Mouse (Mus musculus): ENCODE results near the gene Itih2. TPM values are rescaled to one million over a fixed set of nuclear protein-coding genes. Genes with fewer than 3 reads are reported as not detected.

Itih2 gene
- polyA plus RNA-seq, 1 experiment from 2014 or later = 0.11 TPM

- no peaks in the 10 kb centered on the region for H3K27me3 ChIP-seq
- H3K9me3 ChIP-seq = no peaks in the 10 kb centered on the region
- H3K4me2 ChIP-seq (replicated peaks) = no peak overlapping the region
- H3K4me3 ChIP-seq = no peak overlapping the region
- 0 out of 2 replicates have a peak, but pooled peaks cover 6% of the 10 kb centered on the region for H3K4me1 ChIP-seq
- WGBS = 73% methylated on average over 7 of the region's 7 CpGs
- H3K36me3 ChIP-seq = peaks cover 44% of the 10 kb centered on the region
- no peak overlapping the region for H3K27ac ChIP-seq
- H3K9ac ChIP-seq = no peak overlapping the region
- ATAC-seq (ENCODE audit: low FRiP score, low read depth) = no peak
Observed at GRCm38 (mm10) chr2:10071751-10072150, 59.4 kb downstream of the Itih2 start.

GRCm38 (mm10) chr2:10058836-10059235 lies 72.4 kb downstream of the Itih2 start:
- H3K4me3 ChIP-seq = no peak overlapping the region
- H3K4me2 ChIP-seq (replicated peaks) = no peak overlapping the region
- H3K4me1 ChIP-seq = no peaks in the 10 kb centered on the region
- WGBS = 86% methylated on average over 5 of the region's 5 CpGs
- H3K9me3 ChIP-seq = no peaks in the 10 kb centered on the region
- no peak for ATAC-seq (ENCODE audit: low FRiP score, low read depth)
- no peak overlapping the region for H3K9ac ChIP-seq
- H3K36me3 ChIP-seq = peaks cover 87% of the 10 kb centered on the region
- H3K27ac ChIP-seq = no peak overlapping the region
- H3K27me3 ChIP-seq = no peaks in the 10 kb centered on the region

DNA sequence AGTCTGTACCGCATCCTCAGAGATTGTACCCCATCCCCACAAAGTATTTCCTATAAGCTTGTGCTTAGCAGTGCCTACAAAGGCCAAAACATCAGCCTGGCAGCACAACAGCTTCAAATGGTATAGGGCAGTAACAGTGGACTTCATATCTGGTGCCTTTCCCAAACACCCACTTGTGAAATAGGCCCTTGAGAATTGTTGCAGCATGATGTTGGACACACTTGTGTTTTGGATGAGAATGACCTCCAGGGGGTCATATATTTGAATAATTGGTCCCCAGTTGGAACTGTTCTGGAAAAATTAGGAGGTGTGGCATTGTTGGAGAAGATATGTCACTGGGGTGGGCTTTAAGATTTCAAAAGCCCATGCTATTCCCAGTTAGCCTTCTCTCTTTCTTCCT lies 79.2 kb downstream of the Itih2 start:
- Histone ChIP-seq H3K36me3 (peaks cover 30% of the 10 kb centered on the region), H3K9ac (no peak overlapping the region), H3K27ac (no peak overlapping the region), H3K4me1 (peaks cover 13% of the 10 kb centered on the region), H3K9me3 (no peaks in the 10 kb centered on the region), H3K4me2 (replicated peaks) (no peak overlapping the region), H3K27me3 (no peaks in the 10 kb centered on the region), H3K4me3 (no peak overlapping the region)
- 91% methylated on average over 1 of the region's 1 CpGs for whole genome bisulfite sequencing
- no peak for ATAC-seq (ENCODE audit: low FRiP score, low read depth)

- H3K4me2 ChIP-seq (replicated peaks) = no peak overlapping the region
- H3K36me3 ChIP-seq = peaks cover 22% of the 10 kb centered on the region
- WGBS = 81% methylated on average over 3 of the region's 3 CpGs
- H3K9ac ChIP-seq = no peak overlapping the region
- no peak overlapping the region for H3K4me3 ChIP-seq
- no peaks in the 10 kb centered on the region for H3K27me3 ChIP-seq
- H3K4me1 ChIP-seq = peaks cover 17% of the 10 kb centered on the region
- ATAC-seq (ENCODE audit: low FRiP score, low read depth) = no peak
- H3K27ac ChIP-seq = no peak overlapping the region
- no peaks in the 10 kb centered on the region for H3K9me3 ChIP-seq
Observed at GRCm38 (mm10) chr2:10050878-10051277, 80.3 kb downstream of the Itih2 start.

- peaks cover 17% of the 10 kb centered on the region for H3K4me1 ChIP-seq
- H3K27me3 ChIP-seq = no peaks in the 10 kb centered on the region
- no peak overlapping the region for H3K27ac ChIP-seq
- peak overlapping the region; percentile 94 for H3K4me3 ChIP-seq
- ATAC-seq (ENCODE audit: low FRiP score, low read depth) = no peak
- no peaks in the 10 kb centered on the region for H3K9me3 ChIP-seq
- peak overlapping the region; percentile 68 for H3K4me2 ChIP-seq (replicated peaks)
- 17% methylated on average over 10 of the region's 10 CpGs for WGBS
- peak overlapping the region; percentile 35 for H3K9ac ChIP-seq
- peaks cover 8% of the 10 kb centered on the region for H3K36me3 ChIP-seq
Observed at GRCm38 (mm10) chr2:10049456-10049855, 81.7 kb downstream of the Itih2 start.

DNA sequence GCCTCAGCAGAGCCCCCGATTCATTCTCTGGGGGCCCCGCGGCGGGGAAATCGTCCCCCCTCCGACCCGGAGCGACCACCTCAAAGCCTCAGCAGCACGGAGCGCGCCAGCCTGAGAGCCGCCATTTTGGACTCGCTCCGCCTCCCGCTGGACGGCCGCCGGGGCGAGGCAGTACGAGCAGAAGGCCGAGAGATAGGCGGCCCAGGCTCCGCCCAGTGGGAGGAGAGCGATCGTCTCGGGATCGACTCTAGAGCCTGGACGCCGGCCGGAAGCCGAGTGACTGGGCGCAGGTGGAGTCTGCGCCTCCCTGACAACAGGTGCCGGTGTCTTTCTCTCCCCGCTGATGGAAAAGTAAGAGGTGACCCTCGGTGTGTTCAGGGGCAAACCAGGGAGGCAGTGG lies 82.7 kb downstream of the Itih2 start, which contains the start of gene Taf3:
TSS of gene Taf3 (minus strand) at position 136 of the 400 bp plus-strand sequence.
- Histone ChIP-seq H3K4me3 (peak within 1 kb of the TSS; percentile 94), H3K9ac (peak within 1 kb of the TSS; percentile 85), H3K36me3 (no peaks in the 10 kb centered on the region), H3K9me3 (no peaks in the 10 kb centered on the region), H3K4me2 (replicated peaks) (peak within 1 kb of the TSS; percentile 87), H3K4me1 (peaks cover 17% of the 10 kb centered on the region), H3K27ac (peak within 1 kb of the TSS; percentile 63), H3K27me3 (no peaks in the 10 kb centered on the region)
- peak; percentile 94 for ATAC-seq (ENCODE audit: low FRiP score, low read depth)
- under 1% methylated on average over 36 of the region's 36 CpGs for WGBS

DNA sequence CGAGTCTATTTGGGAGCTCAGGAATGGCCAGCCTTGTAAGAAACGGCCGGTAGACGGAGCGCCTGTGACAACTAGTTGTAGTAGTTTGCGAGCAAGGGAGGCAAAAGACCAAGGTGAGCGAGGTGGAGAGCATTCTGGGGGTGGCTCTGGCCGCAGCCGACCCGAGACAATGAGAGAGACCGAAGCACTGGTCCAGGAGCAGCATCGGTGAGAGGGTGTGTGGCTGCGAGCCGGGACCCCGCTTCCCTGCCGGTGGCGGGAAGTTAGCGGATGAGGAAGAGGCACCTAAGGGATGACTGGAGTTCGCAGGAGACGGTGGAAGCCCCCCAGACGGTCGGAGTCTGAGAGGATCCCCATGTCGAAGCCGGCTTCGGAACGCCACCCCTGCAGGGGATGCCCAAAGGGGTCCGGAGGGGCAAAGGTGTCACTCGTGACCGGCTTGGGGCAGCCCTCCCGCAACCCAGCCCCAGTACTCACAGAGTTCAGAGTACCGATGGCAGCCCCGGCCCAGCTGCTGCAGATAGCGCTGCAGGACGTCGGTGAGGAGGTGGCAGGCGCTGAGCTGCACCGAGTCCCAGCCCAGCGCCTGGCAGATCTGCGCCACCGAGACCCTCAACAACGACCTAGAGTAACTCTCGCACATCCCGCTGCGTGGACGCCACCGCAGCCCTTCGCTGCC lies 83.3 kb downstream of the Itih2 start:
- Histone ChIP-seq H3K9ac (peak overlapping the region; percentile 85), H3K4me1 (peaks cover 17% of the 10 kb centered on the region), H3K4me2 (replicated peaks) (peak overlapping the region; percentile 87), H3K4me3 (peak overlapping the region; percentile 94), H3K27me3 (no peaks in the 10 kb centered on the region), H3K27ac (peak overlapping the region; percentile 63), H3K9me3 (no peaks in the 10 kb centered on the region), H3K36me3 (no peaks in the 10 kb centered on the region)
- ATAC-seq (ENCODE audit: low FRiP score, low read depth) = peak; percentile 76
- under 1% methylated on average over 47 of the region's 47 CpGs for WGBS

Other genes starting within 250 kb of the Itih2 start
- gene 9230102O04Rik, start 241.9 kb downstream of the Itih2 start, polyA plus RNA-seq (2015; fragmentation: Nextera tagmentation; extraction: Ambion mirVana) = not detected in 2 replicates
- gene Gata3, start 241.4 kb downstream of the Itih2 start, polyA plus RNA-seq (2015; fragmentation: Nextera tagmentation; extraction: Ambion mirVana) = 7.8 and 8.9 TPM in 2 replicates
- gene Taf3, start 82.8 kb downstream of the Itih2 start, polyA plus RNA-seq (2015; fragmentation: Nextera tagmentation; extraction: Ambion mirVana) = 15.2 and 16.5 TPM in 2 replicates
- gene Atp5c1, start 50.9 kb downstream of the Itih2 start, polyA plus RNA-seq (2015; fragmentation: Nextera tagmentation; extraction: Ambion mirVana) = 528 and 534 TPM in 2 replicates
- 27.9 and 34.2 TPM in 2 replicates for gene Kin, start 50.8 kb downstream of the Itih2 start, polyA plus RNA-seq (2015; fragmentation: Nextera tagmentation; extraction: Ambion mirVana)
- 6.6 and 7.0 TPM in 2 replicates for gene Itih5, start 22.2 kb upstream of the Itih2 start, polyA plus RNA-seq (2015; fragmentation: Nextera tagmentation; extraction: Ambion mirVana)
- 3.8 and 4.1 TPM in 2 replicates for gene Sfmbt2, start 239.1 kb upstream of the Itih2 start, polyA plus RNA-seq (2015; fragmentation: Nextera tagmentation; extraction: Ambion mirVana)